Mouse (Mus musculus): Measurements from ENCODE around the gene Dlg2. TPM values are rescaled to one million over a fixed set of nuclear protein-coding genes. Genes with fewer than 3 reads are reported as not detected.

Gene Dlg2
- polyA plus RNA-seq, 1 experiment = 0.01 TPM

- H3K36me3 ChIP-seq (ENCODE audit: control insufficient read depth, insufficient read depth) = no peaks in the 10 kb centered on the region
- H3K79me3 ChIP-seq (ENCODE audit: low read depth) = no peaks in the 10 kb centered on the region
- no peaks in the 10 kb centered on the region for H3K79me2 ChIP-seq (ENCODE audit: control insufficient read depth, insufficient read depth)
- no peaks in the 10 kb centered on the region for H3K27me3 ChIP-seq (ENCODE audit: control insufficient read depth, insufficient read depth, insufficient read length)
- no peak for TF ChIP-seq MYOG (IDR thresholded peaks at IDR 0.05; ENCODE audit: control insufficient read depth, extremely low read depth, insufficient read length)
- no peak for TF ChIP-seq MAX (IDR thresholded peaks at IDR 0.05)
- no peak overlapping the region for H3K4me3 ChIP-seq (ENCODE audit: insufficient read depth, poor library complexity, severe bottlenecking)
- no peak overlapping the region for H3ac ChIP-seq (ENCODE audit: control insufficient read depth, insufficient read length, low read depth)
Measured at GRCm38 (mm10) chr7:91444728-91445127, 968.3 kb downstream of the Dlg2 start.

- H3ac ChIP-seq (ENCODE audit: control insufficient read depth, insufficient read length, low read depth) = no peak overlapping the region
- H3K79me3 ChIP-seq (ENCODE audit: low read depth) = no peaks in the 10 kb centered on the region
- H3K79me2 ChIP-seq (ENCODE audit: control insufficient read depth, insufficient read depth) = no peaks in the 10 kb centered on the region
- H3K36me3 ChIP-seq (ENCODE audit: control insufficient read depth, insufficient read depth) = no peaks in the 10 kb centered on the region
- H3K27me3 ChIP-seq (ENCODE audit: control insufficient read depth, insufficient read depth, insufficient read length) = no peaks in the 10 kb centered on the region
- TF ChIP-seq MYOD1 (IDR thresholded peaks at IDR 0.05; ENCODE audit: control insufficient read depth, insufficient read length, low read depth) = no peak
- no peak for TF ChIP-seq CEBPB (IDR thresholded peaks at IDR 0.05; ENCODE audit: low read depth)
- no peak for TF ChIP-seq FOSL1 (IDR thresholded peaks at IDR 0.05; ENCODE audit: insufficient read depth, low read length, poor library complexity, severe bottlenecking)
- no peak for TF ChIP-seq USF1 (IDR thresholded peaks at IDR 0.05; ENCODE audit: low read depth)
- no peak for TF ChIP-seq MAX (IDR thresholded peaks at IDR 0.05)
- no peak overlapping the region for H3K4me3 ChIP-seq (ENCODE audit: insufficient read depth, poor library complexity, severe bottlenecking)
Measured at GRCm38 (mm10) chr7:91456796-91457195, 980.3 kb downstream of the Dlg2 start.

GRCm38 (mm10) chr7:91457207-91457606 lies 980.7 kb downstream of the Dlg2 start:
- Histone ChIP-seq H3K27me3 (ENCODE audit: control insufficient read depth, insufficient read depth, insufficient read length) (no peaks in the 10 kb centered on the region), H3K79me3 (ENCODE audit: low read depth) (no peaks in the 10 kb centered on the region), H3K36me3 (ENCODE audit: control insufficient read depth, insufficient read depth) (no peaks in the 10 kb centered on the region), H3K79me2 (ENCODE audit: control insufficient read depth, insufficient read depth) (no peaks in the 10 kb centered on the region), H3ac (ENCODE audit: control insufficient read depth, insufficient read length, low read depth) (no peak overlapping the region), H3K4me3 (ENCODE audit: insufficient read depth, poor library complexity, severe bottlenecking) (no peak overlapping the region)
- TF ChIP-seq USF1 (IDR thresholded peaks at IDR 0.05; ENCODE audit: low read depth) (no peak), CTCF (IDR thresholded peaks at IDR 0.05; ENCODE audit: control insufficient read depth, insufficient read depth, insufficient read length) (peak; percentile 44), MAX (IDR thresholded peaks at IDR 0.05) (no peak), FOSL1 (IDR thresholded peaks at IDR 0.05; ENCODE audit: insufficient read depth, low read length, poor library complexity, severe bottlenecking) (no peak), MYOD1 (IDR thresholded peaks at IDR 0.05; ENCODE audit: control insufficient read depth, insufficient read length, low read depth) (no peak), CEBPB (IDR thresholded peaks at IDR 0.05; ENCODE audit: low read depth) (peak; percentile 89), MYOG (IDR thresholded peaks at IDR 0.05; ENCODE audit: control insufficient read depth, extremely low read depth, insufficient read length) (no peak)

- Histone ChIP-seq H3K4me3 (ENCODE audit: insufficient read depth, poor library complexity, severe bottlenecking) (no peak overlapping the region), H3K79me2 (ENCODE audit: control insufficient read depth, insufficient read depth) (no peaks in the 10 kb centered on the region), H3K36me3 (ENCODE audit: control insufficient read depth, insufficient read depth) (no peaks in the 10 kb centered on the region), H3K27me3 (ENCODE audit: control insufficient read depth, insufficient read depth, insufficient read length) (no peaks in the 10 kb centered on the region), H3ac (ENCODE audit: control insufficient read depth, insufficient read length, low read depth) (no peak overlapping the region), H3K79me3 (ENCODE audit: low read depth) (no peaks in the 10 kb centered on the region)
- TF ChIP-seq CTCF (IDR thresholded peaks at IDR 0.05; ENCODE audit: control insufficient read depth, insufficient read depth, insufficient read length) (no peak), CEBPB (IDR thresholded peaks at IDR 0.05; ENCODE audit: low read depth) (no peak), FOSL1 (IDR thresholded peaks at IDR 0.05; ENCODE audit: insufficient read depth, low read length, poor library complexity, severe bottlenecking) (no peak), USF1 (IDR thresholded peaks at IDR 0.05; ENCODE audit: low read depth) (no peak), MYOD1 (IDR thresholded peaks at IDR 0.05; ENCODE audit: control insufficient read depth, insufficient read length, low read depth) (no peak), MAX (IDR thresholded peaks at IDR 0.05) (no peak), MYOG (IDR thresholded peaks at IDR 0.05; ENCODE audit: control insufficient read depth, extremely low read depth, insufficient read length) (no peak)
Measured at GRCm38 (mm10) chr7:91461352-91461751, 984.9 kb downstream of the Dlg2 start.

GRCm38 (mm10) chr7:91463256-91463655 lies 986.8 kb downstream of the Dlg2 start:
- no peaks in the 10 kb centered on the region for H3K36me3 ChIP-seq (ENCODE audit: control insufficient read depth, insufficient read depth)
- no peaks in the 10 kb centered on the region for H3K27me3 ChIP-seq (ENCODE audit: control insufficient read depth, insufficient read depth, insufficient read length)
- no peaks in the 10 kb centered on the region for H3K79me3 ChIP-seq (ENCODE audit: low read depth)
- no peak for TF ChIP-seq MYOD1 (IDR thresholded peaks at IDR 0.05; ENCODE audit: control insufficient read depth, insufficient read length, low read depth)
- TF ChIP-seq CTCF (IDR thresholded peaks at IDR 0.05; ENCODE audit: control insufficient read depth, insufficient read depth, insufficient read length) = no peak
- no peak for TF ChIP-seq FOSL1 (IDR thresholded peaks at IDR 0.05; ENCODE audit: insufficient read depth, low read length, poor library complexity, severe bottlenecking)
- TF ChIP-seq USF1 (IDR thresholded peaks at IDR 0.05; ENCODE audit: low read depth) = no peak
- no peak for TF ChIP-seq MYOG (IDR thresholded peaks at IDR 0.05; ENCODE audit: control insufficient read depth, extremely low read depth, insufficient read length)
- TF ChIP-seq CEBPB (IDR thresholded peaks at IDR 0.05; ENCODE audit: low read depth) = no peak
- TF ChIP-seq MAX (IDR thresholded peaks at IDR 0.05) = no peak
- no peak overlapping the region for H3ac ChIP-seq (ENCODE audit: control insufficient read depth, insufficient read length, low read depth)
- no peaks in the 10 kb centered on the region for H3K79me2 ChIP-seq (ENCODE audit: control insufficient read depth, insufficient read depth)
- no peak overlapping the region for H3K4me3 ChIP-seq (ENCODE audit: insufficient read depth, poor library complexity, severe bottlenecking)

- no peak overlapping the region for H3K4me3 ChIP-seq (ENCODE audit: insufficient read depth, poor library complexity, severe bottlenecking)
Measured at GRCm38 (mm10) chr7:91467061-91467460, 990.6 kb downstream of the Dlg2 start.

More at GRCm38 (mm10) chr7:91467061-91467460, 990.6 kb downstream of the Dlg2 start:
- Histone ChIP-seq H3K79me2 (ENCODE audit: control insufficient read depth, insufficient read depth) (no peaks in the 10 kb centered on the region), H3K36me3 (ENCODE audit: control insufficient read depth, insufficient read depth) (no peaks in the 10 kb centered on the region), H3K79me3 (ENCODE audit: low read depth) (no peaks in the 10 kb centered on the region), H3ac (ENCODE audit: control insufficient read depth, insufficient read length, low read depth) (no peak overlapping the region), H3K27me3 (ENCODE audit: control insufficient read depth, insufficient read depth, insufficient read length) (no peaks in the 10 kb centered on the region)
- TF ChIP-seq CTCF (IDR thresholded peaks at IDR 0.05; ENCODE audit: control insufficient read depth, insufficient read depth, insufficient read length) = no peak
- no peak for TF ChIP-seq MYOG (IDR thresholded peaks at IDR 0.05; ENCODE audit: control insufficient read depth, extremely low read depth, insufficient read length)
- no peak for TF ChIP-seq CEBPB (IDR thresholded peaks at IDR 0.05; ENCODE audit: low read depth)
- no peak for TF ChIP-seq FOSL1 (IDR thresholded peaks at IDR 0.05; ENCODE audit: insufficient read depth, low read length, poor library complexity, severe bottlenecking)
- TF ChIP-seq USF1 (IDR thresholded peaks at IDR 0.05; ENCODE audit: low read depth) = no peak
- TF ChIP-seq MAX (IDR thresholded peaks at IDR 0.05) = no peak
- TF ChIP-seq MYOD1 (IDR thresholded peaks at IDR 0.05; ENCODE audit: control insufficient read depth, insufficient read length, low read depth) = no peak

Data from C2C12 (cell line).